Mouse (Mus musculus) kidney, adult 8-10 months (tissue): ENCODE data around the gene Iqcf6.
"Not testable (repeated sequence)": the region's sequence is repeated elsewhere in the genome, so short reads cannot be mapped to it uniquely, and the experiment has no call there.

ENCODE experiments used
- DNase-seq, 2 experiments: peaks; one replicate each; pipeline ENCODE4 v3.0.0; 2022

The Iqcf6 gene

DNA sequence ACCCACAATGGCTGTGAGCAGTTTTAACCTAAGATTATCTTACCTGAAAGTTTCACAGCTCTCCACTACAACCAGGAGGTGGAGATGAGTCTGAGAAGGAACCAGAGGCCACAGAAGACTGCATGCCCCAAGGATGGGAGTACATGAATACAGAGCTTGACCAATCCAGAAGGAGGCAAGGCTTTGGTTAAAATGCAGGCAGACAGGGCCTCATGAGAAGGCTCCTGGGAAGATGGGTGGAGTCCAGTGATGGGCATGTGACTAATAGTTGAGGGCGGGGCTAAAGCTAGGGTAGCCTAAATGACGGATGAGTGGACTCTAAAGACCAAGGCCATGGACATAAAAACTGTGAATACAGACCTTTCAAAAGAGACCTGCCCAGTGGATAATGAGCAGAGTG lies at the start of gene Iqcf6:
TSS of gene Iqcf6 (plus strand) at position 301 of the 400 bp plus-strand sequence.
- no peak for DNase-seq

DNA sequence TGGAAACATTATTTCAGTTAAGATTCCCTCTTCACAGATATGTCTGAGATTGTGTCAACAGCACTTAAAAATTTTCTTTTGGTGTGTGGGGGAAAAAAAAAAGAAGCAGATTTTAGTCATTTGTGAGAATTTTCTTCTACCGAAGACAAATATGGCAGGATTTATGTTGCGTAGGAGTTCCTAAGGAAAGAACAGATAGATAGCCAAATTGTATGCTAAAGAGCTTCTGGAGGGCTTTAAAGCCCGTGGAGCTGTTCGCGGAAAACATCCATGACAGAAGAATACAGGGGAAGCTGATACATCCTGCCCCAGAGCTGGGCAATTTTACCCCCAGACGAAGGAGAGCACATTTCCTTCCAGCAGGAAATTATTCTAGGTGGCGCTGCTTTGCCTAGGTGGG lies 46.4 kb upstream of the Iqcf6 start:
- no peak for DNase-seq

DNA sequence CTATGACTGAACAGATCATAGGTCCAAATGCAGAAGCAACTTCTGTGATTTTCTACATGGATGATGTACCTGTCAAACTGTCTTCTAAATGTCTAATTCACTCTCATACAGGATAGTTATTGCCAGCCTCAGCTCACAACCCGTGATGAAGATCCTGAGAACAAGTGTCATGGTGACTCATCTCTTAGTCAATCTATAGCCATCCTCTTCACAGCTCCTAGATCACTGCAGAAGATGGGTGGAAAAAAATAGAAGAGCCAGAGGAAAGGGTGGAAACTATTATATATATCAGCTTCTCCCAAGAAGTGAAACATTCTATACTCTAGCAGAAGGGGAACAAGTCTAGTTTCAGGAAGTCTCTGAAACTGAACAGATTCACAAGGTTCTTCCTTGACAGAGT lies 43.8 kb upstream of the Iqcf6 start:
- no peak for DNase-seq

DNA sequence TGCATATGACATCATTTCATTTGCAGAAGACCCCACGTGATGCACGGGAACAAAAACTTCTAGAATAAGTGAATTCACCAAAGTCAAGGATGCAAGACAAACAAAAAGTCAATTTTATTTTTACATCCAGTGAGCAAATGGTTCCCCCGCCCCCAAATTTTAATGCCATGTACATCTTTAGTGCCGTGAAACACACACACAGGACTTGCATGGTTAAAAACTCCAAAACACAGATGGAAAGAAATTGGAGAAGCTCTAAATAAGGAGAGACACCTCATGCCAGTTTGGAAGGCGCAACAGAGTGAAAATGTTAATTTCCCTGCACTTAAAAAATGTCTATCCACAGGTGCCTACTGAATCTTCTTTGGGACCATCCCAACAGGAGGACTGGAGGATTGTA lies 34.2 kb upstream of the Iqcf6 start:
- DNase-seq, result no peak

DNA sequence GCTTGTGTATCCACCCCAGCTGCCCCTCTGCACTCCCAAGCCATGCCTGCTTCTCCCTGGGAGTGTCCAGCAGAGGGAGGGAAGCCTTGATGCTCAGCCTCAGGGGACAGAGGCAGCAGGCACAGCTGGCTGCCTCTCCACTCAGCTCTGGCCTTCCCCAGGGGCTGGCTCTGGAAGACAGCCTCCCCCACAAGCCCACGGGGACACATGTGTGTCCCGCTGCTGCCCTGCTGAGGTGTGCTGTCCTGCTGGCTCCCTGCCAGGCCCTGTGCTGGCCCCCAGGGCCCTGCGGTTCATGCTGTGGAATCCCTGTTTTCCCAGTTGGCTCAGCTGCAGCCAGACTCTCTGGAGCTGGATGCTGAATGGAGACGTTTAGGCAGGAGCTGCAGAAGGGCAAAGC lies 31.0 kb upstream of the Iqcf6 start:
- not testable (repeated sequence) for DNase-seq

DNA sequence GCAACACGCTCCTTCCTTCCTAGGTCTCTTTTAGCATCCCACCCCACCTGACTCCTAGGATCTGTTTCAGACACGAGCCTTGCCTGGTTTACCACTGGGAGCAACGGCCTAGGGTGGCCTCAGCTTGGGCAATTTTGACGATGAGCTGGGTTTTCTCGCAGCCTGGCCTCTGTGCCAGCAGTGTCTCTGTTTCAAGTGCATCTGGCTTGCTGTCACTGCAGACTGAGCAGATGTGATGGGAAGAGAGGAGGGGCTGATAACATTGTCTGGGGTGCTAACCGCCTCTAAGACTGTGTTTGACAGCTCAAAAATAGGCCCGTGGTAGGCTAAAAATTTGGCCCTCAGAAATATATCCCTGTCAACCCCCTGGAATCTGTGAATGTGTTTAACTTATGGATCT lies 30.5 kb upstream of the Iqcf6 start:
- DNase-seq, result no peak

DNA sequence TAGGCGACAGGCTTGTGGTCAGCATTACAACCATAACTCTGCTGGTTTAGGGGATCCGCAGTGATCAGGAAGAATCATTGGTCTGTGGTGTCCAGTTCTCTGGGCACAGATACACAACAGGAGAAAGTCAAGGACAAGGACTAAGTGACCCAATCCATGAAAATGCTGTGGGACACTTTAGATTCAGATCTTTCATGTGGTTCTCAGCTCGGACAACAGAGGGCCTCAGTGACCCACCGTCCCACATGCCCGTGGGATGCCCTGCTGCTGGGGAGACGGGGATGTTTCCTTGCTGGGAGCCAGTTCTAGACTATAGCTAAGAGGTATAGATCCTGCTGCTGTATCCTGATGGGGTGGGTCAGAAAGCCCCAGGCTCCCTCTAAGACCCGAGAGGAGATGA lies 27.9 kb upstream of the Iqcf6 start:
- DNase-seq, result no peak

DNA sequence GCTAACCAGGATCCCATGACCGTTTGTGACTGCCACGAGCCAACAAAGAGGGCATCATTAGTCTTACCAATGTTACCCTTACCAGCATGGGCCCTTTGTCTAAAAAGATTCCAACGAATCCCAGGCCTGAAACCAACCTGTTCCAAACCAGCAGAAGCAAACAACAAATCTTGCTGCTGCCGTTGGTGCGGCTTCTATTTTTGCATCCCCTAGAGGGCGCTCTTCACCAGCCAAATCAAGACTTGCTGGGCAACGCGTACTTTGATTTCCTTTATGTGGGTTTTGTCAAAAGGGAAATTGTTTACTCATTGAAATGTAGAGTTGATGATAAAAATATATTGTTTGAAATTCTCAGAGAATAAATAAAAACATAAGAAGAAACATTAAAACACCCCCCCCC lies 25.8 kb upstream of the Iqcf6 start:
- peak in 1 of 2 experiments; percentile 19 for DNase-seq

DNA sequence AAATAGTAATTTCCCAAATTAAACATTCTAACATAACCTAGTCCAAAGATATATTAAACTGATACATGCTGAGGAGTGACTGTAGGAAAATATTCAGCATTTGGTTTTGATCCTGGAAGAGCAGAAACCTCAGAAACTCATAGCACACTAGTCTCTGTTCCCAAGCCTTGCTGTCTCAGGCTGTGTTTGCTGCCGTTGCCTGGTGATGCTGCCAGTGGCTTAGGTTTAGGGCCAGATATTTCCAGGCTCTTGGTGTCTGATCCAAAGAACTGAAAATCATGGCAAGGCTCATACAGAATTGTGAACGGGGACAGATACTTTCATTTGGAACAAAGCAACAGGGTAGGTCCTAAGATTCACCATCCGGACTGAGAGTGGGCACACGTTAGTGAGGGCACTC lies 15.7 kb upstream of the Iqcf6 start:
- no peak for DNase-seq

DNA sequence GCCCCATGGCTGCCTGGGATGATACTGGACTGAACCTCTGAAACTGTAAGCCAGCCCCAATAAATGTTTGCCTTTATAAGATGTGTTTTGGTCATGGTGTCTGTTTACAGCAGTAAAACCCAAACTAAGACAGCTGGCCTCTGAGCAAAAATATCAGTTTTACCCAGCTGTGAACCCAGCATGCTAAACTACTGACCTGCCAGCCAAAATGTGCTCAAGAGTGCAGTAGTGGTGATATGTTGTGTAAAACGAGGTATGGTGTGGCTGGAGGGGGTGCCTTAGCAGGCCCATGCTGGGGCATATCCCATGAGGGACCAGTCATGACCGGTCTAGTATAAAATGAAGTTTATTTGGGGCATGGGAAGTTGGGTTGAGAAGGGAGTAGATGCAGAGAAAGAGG lies 12.4 kb upstream of the Iqcf6 start:
- DNase-seq, result no peak

DNA sequence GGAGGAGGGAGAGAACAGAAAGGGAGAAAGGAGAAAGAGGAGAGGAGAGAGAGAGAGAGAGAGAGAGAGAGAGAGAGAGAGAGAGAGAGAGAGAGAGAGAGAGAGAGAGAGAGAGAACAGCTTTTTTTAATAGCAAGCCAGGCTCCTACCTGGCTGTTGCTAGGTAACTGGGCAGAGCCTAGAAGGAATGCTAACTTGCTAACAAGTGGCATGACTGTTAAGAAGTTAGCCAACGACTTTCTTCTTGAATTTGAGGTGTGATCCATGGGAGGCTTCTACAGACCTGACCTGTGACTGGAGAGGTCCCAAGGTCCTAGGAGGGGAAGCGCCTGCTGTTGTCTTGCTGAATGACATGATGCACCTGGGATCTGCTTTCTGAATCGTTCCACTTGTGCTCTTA lies 11.8 kb upstream of the Iqcf6 start:
- DNase-seq, result no peak

DNA sequence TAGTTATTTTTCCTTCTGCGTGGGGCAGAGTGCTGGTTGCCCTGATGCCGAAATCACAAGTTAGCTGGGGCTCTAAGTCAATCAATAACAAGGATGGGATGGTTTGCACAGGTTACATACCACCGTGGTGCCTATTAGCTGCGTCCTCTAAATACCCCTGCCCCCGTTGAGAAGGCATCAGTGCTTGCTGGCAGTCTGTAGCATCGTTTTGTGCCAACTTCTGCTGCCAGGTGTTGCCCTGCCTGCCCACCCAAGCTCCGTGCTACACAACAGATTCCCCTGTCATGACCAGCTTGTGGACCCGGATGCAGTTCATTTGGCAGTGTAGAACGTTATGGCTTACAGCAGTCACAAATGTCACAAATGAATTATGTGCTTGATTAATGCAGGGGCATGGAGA lies 10.1 kb upstream of the Iqcf6 start:
- no peak for DNase-seq

DNA sequence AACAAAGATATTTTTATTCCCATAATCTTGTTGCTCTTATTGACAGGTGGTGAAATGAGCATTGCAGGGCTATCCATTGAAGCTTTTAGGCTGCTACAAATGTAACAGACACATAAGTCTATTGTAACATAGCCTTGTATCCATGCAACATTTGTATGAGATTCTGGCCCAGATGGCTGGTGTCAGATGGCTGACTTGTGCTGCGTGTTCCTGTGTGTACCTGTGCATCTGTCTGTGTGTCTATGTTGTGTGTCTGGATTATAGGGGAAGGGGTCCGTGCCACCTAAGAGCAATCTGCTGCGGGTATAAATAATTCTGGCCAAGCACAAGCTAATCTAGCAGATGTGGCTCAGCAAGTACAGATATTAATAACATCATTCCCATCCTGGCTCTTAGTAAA lies 8.9 kb upstream of the Iqcf6 start:
- DNase-seq, result no peak

DNA sequence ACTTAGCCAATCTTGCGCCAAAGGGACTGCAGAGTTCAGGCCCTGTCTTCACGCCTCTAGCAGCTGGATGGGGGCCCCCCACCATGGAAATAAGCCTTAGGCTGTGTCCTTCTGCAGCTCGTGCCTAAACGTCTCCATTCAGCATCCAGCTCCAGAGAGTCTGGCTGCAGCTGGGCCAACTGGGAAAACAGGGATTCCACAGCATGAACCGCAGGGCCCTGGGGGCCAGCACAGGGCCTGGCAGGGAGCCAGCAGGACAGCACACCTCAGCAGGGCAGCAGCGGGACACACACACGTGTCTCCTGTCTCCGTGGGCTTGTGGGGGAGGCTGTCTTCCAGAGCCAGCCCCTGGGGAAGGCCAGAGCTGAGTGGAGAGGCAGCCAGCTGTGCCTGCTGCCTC lies 1.4 kb downstream of the Iqcf6 start:
- DNase-seq, result not testable (repeated sequence)

DNA sequence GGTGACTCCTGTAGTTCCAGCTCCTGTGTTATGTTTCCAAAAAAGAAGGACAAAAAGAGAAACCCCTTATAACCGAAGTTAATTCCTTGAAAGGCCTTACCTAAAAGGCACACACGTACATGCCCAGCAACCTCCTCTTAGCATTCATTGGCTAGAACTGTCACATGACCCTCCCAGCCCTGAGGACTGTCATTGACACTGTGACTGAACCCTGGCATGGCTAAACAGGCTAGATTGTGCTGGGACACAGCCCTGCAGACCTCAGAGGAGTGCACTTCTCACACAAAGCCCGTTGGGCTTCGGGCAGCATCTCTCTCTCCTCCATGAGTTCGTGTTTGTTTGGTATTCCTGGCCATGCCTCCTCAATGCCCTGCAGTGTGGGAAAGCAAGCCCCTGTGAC lies 5.8 kb downstream of the Iqcf6 start:
- no peak for DNase-seq

DNA sequence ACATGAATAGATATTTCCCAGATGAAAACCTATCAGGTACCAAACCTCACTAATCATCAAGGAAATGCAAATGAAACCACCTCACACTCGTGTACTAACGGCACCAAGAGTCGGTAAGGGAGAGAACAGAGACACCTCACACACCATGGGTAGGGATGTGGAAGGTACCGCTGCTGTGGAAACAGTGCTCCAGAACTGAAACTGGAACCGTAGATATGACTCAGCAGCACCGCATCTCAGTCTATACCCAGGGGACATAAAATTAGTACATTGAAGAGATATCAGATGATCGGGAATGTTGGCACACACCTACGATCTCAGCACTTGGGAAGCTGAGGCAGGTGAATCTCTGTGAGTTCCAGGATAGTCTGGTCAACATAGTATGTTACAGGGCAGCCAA lies 11.8 kb downstream of the Iqcf6 start:
- DNase-seq, result no peak

DNA sequence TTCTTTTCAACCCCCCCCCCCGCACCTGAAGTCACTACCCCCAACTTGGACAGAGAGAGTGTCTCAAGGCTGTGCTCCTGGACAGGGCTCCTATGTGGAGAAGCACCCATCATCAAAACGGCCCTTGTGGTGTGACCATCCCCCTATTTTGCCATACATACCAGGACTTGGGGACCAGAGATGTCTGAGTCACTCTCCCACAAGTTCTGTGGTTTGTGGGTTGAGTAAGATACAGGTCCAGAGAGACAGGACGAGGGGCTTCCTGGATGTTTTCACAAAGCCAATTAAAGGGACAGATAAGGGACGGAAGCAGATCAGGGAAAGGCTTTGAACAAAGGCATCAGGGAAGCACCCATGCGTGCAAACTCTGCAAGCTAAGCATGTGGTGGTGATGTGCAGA lies 15.0 kb downstream of the Iqcf6 start:
- no peak for DNase-seq

DNA sequence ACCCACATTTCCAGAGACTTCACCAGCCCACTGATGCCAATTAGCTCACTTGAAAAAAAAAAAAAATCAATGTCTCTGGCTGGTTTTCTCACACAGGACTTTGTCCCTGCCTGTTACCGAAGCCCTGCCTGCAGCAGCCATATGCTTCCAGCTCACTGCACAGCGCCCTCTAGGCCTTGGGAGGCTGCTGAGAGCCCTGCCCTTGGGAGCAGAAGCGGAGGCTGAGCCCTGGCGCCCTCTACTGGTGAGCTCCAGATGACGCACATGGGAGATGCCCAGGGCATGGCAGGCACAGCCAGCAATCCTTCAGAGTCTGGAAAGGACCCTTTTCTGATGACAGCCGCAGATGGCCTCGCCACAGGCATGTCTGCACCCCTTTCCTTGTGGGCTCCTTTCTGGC lies 16.7 kb downstream of the Iqcf6 start:
- DNase-seq, result peak; percentile 50 to 82

DNA sequence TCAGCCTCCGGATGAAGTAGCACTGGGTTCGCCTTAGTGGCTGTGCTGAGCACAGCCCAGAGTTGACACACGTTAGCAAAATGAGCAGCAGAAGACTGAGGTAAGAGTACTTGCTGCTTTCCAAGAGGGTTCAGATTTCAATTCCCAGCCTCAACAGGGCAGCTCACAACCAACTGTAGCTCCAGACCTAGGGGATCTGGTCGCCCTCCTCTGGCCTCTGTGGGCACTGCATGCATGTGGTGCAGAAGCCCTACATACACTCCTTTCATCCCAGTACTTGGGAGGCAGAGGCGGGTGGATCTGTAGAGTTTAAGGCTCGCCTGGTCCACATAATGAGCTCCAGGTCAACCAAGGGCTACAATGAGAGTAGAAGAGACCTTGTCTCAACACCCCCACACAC lies 17.4 kb downstream of the Iqcf6 start:
- no peak for DNase-seq

DNA sequence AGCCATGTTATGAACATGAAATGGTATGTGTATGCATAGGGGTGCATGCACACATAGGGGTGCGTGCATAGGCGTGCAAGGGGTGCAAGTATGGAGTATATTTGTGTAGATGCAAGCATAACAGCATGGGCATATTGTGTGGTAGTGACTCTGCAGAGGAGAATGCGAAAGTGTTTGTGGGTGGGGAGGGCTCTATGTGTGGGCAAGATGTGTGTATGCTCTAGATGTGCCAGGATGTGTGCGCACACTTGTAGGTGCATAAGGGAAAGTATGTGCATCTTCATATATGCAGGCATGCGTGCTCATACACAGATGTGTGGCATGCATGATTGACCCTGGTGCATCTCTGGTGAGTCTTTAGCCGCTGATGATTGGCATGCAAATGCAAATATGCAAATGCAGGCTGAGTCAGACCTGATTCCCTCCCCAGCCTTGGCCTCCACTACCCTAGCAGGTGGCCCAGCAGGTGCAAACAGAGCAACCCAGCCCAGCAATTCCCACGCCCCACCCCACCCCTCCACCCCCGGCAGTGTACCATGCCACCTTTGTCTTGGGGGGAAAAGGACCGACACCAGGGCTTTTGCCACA lies 19.4 kb downstream of the Iqcf6 start:
- no peak for DNase-seq

DNA sequence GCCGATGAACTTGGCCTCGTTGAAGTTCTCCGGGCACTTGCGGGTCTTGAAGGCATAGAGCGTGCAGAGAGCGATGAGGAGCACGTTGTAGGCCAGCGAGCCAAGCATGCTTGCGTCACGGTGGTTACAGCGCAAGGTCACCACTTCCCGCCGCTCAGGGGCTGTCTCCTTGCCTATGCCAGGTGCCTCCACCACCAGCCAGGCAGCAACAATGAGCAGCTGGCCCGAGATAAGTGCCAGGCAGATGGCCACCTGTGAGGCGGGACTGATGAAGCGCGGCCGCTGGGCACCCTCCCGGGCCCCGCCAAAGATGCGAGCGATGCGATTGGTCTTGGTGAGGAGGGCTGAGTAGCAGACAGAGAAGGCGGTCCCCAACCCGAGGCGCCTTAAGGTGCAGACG lies 20.8 kb downstream of the Iqcf6 start:
- DNase-seq, result no peak

DNA sequence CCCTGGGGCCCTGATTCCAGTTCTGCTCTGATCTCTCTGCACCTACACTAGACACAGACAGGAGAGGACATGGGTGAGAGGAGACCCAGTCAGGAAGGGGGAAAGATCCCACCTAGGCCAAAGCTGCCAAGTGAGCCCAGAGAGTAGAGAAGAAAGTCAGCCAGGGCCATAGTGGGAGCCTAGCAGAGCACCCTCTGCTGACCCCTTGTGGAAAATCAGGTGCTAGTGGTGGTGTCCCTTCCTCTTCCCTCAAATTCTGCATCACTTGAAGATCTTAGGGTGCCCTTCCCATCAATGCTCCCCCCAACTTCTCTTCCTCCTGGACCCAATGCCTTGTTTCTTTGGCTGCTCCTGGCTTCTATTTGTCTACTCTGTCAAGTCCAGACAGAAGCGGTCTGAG lies 26.3 kb downstream of the Iqcf6 start:
- no peak for DNase-seq

DNA sequence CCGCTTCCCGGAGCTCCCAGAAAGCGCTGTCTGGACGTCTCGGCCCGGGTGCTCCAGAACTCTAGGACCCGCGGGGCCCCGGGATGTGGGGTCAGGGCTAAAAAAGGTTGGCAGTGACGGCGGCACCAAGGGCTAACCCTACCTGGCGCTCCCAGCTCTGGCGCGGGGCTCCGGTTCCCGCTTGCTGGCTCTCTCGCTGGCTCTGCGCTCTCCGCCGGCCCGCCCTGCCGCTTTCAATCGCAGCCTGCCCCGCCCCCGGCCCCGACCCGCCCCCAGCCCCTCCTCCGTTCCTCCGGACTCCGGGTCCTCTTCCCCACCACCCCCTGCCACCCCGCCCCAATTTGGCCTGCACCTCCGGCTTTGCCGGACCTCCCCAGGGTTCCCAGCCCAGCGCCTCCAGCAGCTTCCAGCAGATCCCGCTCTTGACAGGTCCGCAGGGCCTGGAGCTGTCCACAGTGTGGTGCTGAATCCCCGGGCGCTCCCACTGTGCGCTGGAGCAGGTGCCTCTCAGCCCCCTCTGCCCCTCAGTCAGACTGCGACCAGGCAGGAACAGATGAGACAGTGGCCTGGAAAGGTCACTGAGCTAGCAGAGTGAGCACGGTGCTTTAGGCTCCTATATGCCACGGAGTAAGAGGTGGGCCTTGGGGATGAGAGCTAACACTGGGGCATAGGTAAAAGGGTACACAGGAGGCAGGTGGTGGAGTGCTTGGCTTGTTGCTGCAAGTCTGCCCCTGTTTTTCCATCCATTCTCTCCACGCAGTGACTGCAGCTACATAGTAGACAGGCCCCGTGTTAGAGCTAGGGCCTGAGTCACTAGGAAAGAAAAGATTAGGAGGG lies 29.7 kb downstream of the Iqcf6 start, which contains the start of gene Grm2:
TSS of gene Grm2 (minus strand) at position 199 of the 837 bp plus-strand sequence.
- DNase-seq, result peak; percentile 12 to 41

DNA sequence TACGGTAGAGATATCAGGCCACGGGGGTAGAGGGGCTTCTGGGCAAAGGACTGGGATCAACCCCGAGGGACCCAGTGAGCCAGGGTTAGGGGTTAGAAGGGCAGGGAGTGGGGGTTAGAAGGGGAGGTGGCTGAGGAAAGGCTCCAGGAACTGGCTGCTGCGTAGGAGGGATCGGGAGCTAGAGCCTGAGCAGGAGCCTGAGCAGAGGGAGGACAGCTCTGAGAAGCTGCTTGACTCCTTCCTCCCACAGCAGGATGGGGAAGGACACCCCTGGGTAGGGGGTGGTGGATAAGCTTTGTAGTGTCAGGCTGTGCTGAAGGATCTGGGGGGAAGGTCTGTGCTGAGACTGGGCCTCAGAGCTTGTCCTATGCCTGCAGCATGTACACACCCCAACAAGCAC lies 30.4 kb downstream of the Iqcf6 start:
- DNase-seq, result no peak

DNA sequence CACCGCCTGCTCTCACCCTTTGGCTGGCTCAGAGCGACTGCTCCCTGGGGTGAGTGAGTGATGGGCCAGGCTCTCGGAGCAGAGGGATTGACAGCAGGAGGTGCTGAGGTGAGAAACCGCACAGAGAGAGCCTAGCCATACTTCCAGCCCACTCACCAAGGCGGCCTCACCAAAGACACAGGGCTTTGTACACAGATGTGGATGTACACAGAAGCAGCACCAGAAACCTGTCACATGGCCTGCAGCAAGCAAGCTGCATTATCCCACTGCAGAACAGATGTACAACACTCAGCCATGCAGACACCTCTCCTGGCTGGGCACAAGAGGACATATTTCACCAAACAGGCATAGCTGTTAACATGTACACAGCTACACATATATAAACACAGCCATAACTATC lies 31.2 kb downstream of the Iqcf6 start:
- DNase-seq, result no peak
